Comparison of ENCODE assay signal across 14 mouse cellular contexts in genomic region chr16:12884556-12884955, GRCm38 (mm10).
DNase-seq lines count a peak whose midpoint lies in the region; ATAC-seq and TF ChIP-seq lines count a peak whose summit lies in the region.
"Had no signal": no experiment of that assay in that cellular context is flagged by ENCODE, and none has a peak within 500 bp of the region (broad histone marks: within the 10 kb centered on the region; RNA-seq: fewer than 3 reads in every experiment).

No protein-coding gene starts in this region.

- TF ChIP-seq CTCF in brain, embryonic 14.5 days (IDR thresholded peaks at IDR 0.05; ENCODE audit: borderline replicate concordance, extremely low read depth, insufficient read depth, insufficient read length) = no peak
- no peak for TF ChIP-seq CTCF in forebrain, postnatal 0 days (IDR thresholded peaks at IDR 0.05; ENCODE audit: low read depth)
- no peak for TF ChIP-seq CTCF in kidney, adult 2 months (conservative IDR thresholded peaks at IDR 0.05; ENCODE audit: insufficient read depth, insufficient read length, low read depth, low read length)

- no peak overlapping the region for H3K9ac ChIP-seq in forebrain, postnatal 0 days
- peak overlapping the region; percentile 12; the same call in 1 of the 2 replicates for H3K9ac ChIP-seq in midbrain, embryonic 11.5 days (ENCODE audit: low read length)
- H3K9ac ChIP-seq: kidney, embryonic 15.5 days had no signal

- DNase-seq in cerebellum, adult 9-11 months = peak; percentile 28
- DNase-seq in cerebellum, adult 11 months = no peak
- peak; percentile 76 for DNase-seq in brain, embryonic 14.5 days (ENCODE audit: low read depth)
- DNase-seq in forebrain, postnatal 0 days = no peak
- DNase-seq in midbrain, embryonic 11.5 days (ENCODE audit: low spot score, missing footprints) = peak; percentile 83
- no peak for DNase-seq in adrenal gland, postnatal 4 days (ENCODE audit: low spot score in 2 of 2)
- DNase-seq in kidney, adult 2 months = no peak
- no peak for DNase-seq in adipocyte (ENCODE audit: low spot score)
- DNase-seq: adrenal gland, adult 8-10 months; gastrocnemius, adult 2 months; lung, postnatal 10 days had no signal

- no peak overlapping the region for H3K4me2 ChIP-seq in forebrain, postnatal 0 days (ENCODE audit: low read depth)
- H3K4me2 ChIP-seq in midbrain, embryonic 11.5 days = no peak overlapping the region
- H3K4me2 ChIP-seq: heart, embryonic 11.5 days; kidney, embryonic 15.5 days had no signal

- H3K27me3 ChIP-seq in forebrain, postnatal 0 days (ENCODE audit: insufficient read depth, low read length) = no peaks in the 10 kb centered on the region
- H3K27me3 ChIP-seq in midbrain, embryonic 11.5 days (ENCODE audit: control insufficient read depth, insufficient read depth, low read length) = no peaks in the 10 kb centered on the region
- no peaks in the 10 kb centered on the region; the same call in 1 of the 2 replicates for H3K27me3 ChIP-seq in kidney, adult 2 months (replicated peaks; ENCODE audit: control insufficient read depth, insufficient read depth, low read length)
- H3K27me3 ChIP-seq: kidney, embryonic 15.5 days had no signal

- WGBS in forebrain, postnatal 0 days = 2% methylated on average over 3 of the region's 3 CpGs
- WGBS in midbrain, embryonic 11.5 days = 1% methylated on average over 3 of the region's 3 CpGs
- WGBS in kidney, adult 2 months = 52% methylated on average over 3 of the region's 3 CpGs

- H3K9me3 ChIP-seq in forebrain, postnatal 0 days (ENCODE audit: low read length) = no peaks in the 10 kb centered on the region
- H3K9me3 ChIP-seq in midbrain, embryonic 11.5 days (ENCODE audit: control insufficient read depth, low read length) = no peaks in the 10 kb centered on the region
- H3K9me3 ChIP-seq: kidney, embryonic 15.5 days had no signal

- H3K36me3 ChIP-seq in forebrain, postnatal 0 days (ENCODE audit: insufficient read depth) = no peaks in the 10 kb centered on the region
- H3K36me3 ChIP-seq in midbrain, embryonic 11.5 days (ENCODE audit: control insufficient read depth, insufficient read depth, low read length) = no peaks in the 10 kb centered on the region
- no peaks in the 10 kb centered on the region for H3K36me3 ChIP-seq in kidney, adult 2 months (ENCODE audit: control insufficient read depth, insufficient read depth, low read length)
- H3K36me3 ChIP-seq: kidney, embryonic 15.5 days had no signal

- no peak for TF ChIP-seq POLR2A in brain, embryonic 14.5 days (IDR thresholded peaks at IDR 0.05; ENCODE audit: borderline replicate concordance, extremely low read depth, insufficient read depth, insufficient read length, poor library complexity, severe bottlenecking)
- TF ChIP-seq POLR2A in kidney, adult 2 months (IDR thresholded peaks at IDR 0.05; ENCODE audit: low read depth, low read length) = no peak

- 0 out of 2 replicates have a peak, but pooled peaks have one; percentile 38 for ATAC-seq in forebrain, postnatal 0 days
- ATAC-seq in midbrain, embryonic 11.5 days (ENCODE audit: low FRiP score) = peak; percentile 72

- peaks cover 5% of the 10 kb centered on the region; the same call in 1 of the 2 replicates for H3K4me1 ChIP-seq in forebrain, postnatal 0 days (ENCODE audit: insufficient read depth)
- peaks cover 13% of the 10 kb centered on the region for H3K4me1 ChIP-seq in midbrain, embryonic 11.5 days (ENCODE audit: control insufficient read depth, insufficient read depth, low read length)
- H3K4me1 ChIP-seq in kidney, adult 2 months (ENCODE audit: control insufficient read depth, insufficient read depth, low read length) = no peaks in the 10 kb centered on the region
- H3K4me1 ChIP-seq: kidney, embryonic 15.5 days had no signal

- no peak overlapping the region for H3K4me3 ChIP-seq in forebrain, postnatal 0 days (ENCODE audit: low read depth, low read length)
- no peak overlapping the region for H3K4me3 ChIP-seq in midbrain, embryonic 11.5 days (ENCODE audit: low read depth, low read length)
- no peak overlapping the region for H3K4me3 ChIP-seq in kidney, adult 2 months (ENCODE audit: insufficient read depth, low read depth, low read length)
- H3K4me3 ChIP-seq: erythroblast, embryonic 14.5 days; gastrocnemius, adult 2 months; kidney, embryonic 15.5 days had no signal

- no peak overlapping the region for H3K27ac ChIP-seq in forebrain, postnatal 0 days (ENCODE audit: low read depth, low read length)
- no peak overlapping the region for H3K27ac ChIP-seq in midbrain, embryonic 11.5 days (ENCODE audit: low read depth, low read length)
- no peak overlapping the region for H3K27ac ChIP-seq in kidney, adult 2 months (ENCODE audit: insufficient read depth, low read depth, low read length)
- H3K27ac ChIP-seq: gastrocnemius, adult 2 months; kidney, embryonic 15.5 days had no signal

Comparison
In these comparisons a context has a peak if more than half of its experiments do, and no peak if none do; other contexts are left out.
1. DNase-seq: peak in cerebellum, adult 9-11 months (single experiment), brain, embryonic 14.5 days (single experiment) and midbrain, embryonic 11.5 days (single experiment); none in cerebellum, adult 11 months (single experiment), forebrain, postnatal 0 days (single experiment), adrenal gland, postnatal 4 days (0 of 2), kidney, adult 2 months (single experiment) and adipocyte (single experiment).